Mouse (Mus musculus): ENCODE results near the gene Rac1. TPM values are rescaled to one million over a fixed set of nuclear protein-coding genes. Genes with fewer than 3 reads are reported as not detected.
A peak's percentile ranks its signal among the peaks of the same experiment; 100 is the strongest.

The Rac1 gene
- polyA plus RNA-seq, 1 experiment from 2014 or later, result 162 TPM

GRCm38 (mm10) chr5:143475153-143475844, 52.5 kb downstream of the Rac1 start:
- Histone ChIP-seq H3K27me3 (ENCODE audit: insufficient read depth, low read length) (no peaks in the 10 kb centered on the region), H3K4me1 (ENCODE audit: insufficient read depth) (no peaks in the 10 kb centered on the region), H3K36me3 (replicated peaks; ENCODE audit: insufficient read depth, low read length) (peaks cover 31% of the 10 kb centered on the region), H3K27ac (ENCODE audit: low read depth) (peak overlapping the region; percentile 23; the same call in 1 of the 2 replicates), H3K4me3 (ENCODE audit: low read depth, low read length) (no peak overlapping the region), H3K4me2 (ENCODE audit: low read depth, low read length) (no peak overlapping the region), H3K9me3 (ENCODE audit: low read length) (no peaks in the 10 kb centered on the region), H3K9ac (replicated peaks) (no peak overlapping the region)
- DNase-seq (no peak), ATAC-seq (peak; percentile 63)
- WGBS (ENCODE audit: insufficient replicate concordance), result 72% methylated on average over 20 of the region's 20 CpGs
- TF ChIP-seq EP300 (IDR thresholded peaks at IDR 0.05; ENCODE audit: low read depth), result no peak
- TF ChIP-seq CTCF (IDR thresholded peaks at IDR 0.05; ENCODE audit: low read depth), result no peak

GRCm38 (mm10) chr5:143471953-143472618, 55.8 kb downstream of the Rac1 start:
- Histone ChIP-seq H3K36me3 (replicated peaks; ENCODE audit: insufficient read depth, low read length) (peaks cover 37% of the 10 kb centered on the region), H3K27me3 (ENCODE audit: insufficient read depth, low read length) (no peaks in the 10 kb centered on the region), H3K9ac (replicated peaks) (no peak overlapping the region), H3K4me1 (ENCODE audit: insufficient read depth) (no peaks in the 10 kb centered on the region), H3K4me3 (ENCODE audit: low read depth, low read length) (no peak overlapping the region), H3K4me2 (ENCODE audit: low read depth, low read length) (no peak overlapping the region), H3K9me3 (ENCODE audit: low read length) (no peaks in the 10 kb centered on the region), H3K27ac (ENCODE audit: low read depth) (0 out of 2 replicates have a peak overlapping the region, but pooled peaks have one; percentile 18)
- no peak for ATAC-seq
- no peak for TF ChIP-seq EP300 (IDR thresholded peaks at IDR 0.05; ENCODE audit: low read depth)
- DNase-seq, result peak; percentile 11
- 77% methylated on average over 9 of the region's 9 CpGs for WGBS (ENCODE audit: insufficient replicate concordance)

DNA sequence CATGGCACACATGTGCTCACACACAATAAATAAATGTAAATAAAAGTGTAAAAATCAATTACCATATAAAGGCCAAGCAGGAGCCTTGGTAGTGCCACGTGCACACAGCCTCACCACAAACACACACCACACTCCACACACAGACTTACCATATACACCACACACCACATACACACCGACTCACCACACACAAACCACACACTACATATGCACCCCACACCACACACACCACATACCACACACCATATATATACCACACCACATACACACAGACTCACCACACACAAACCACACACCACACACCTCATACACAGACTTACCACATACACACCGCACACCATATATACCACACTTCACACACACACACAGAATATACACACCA, 56.7 kb downstream of the Rac1 start:
- no peaks in the 10 kb centered on the region for H3K27me3 ChIP-seq (ENCODE audit: insufficient read depth, low read length)
- H3K4me1 ChIP-seq (ENCODE audit: insufficient read depth), result 0 out of 2 replicates have a peak, but pooled peaks cover 3% of the 10 kb centered on the region
- no peaks in the 10 kb centered on the region for H3K9me3 ChIP-seq (ENCODE audit: low read length)
- H3K27ac ChIP-seq (ENCODE audit: low read depth), result peak overlapping the region; percentile 26
- TF ChIP-seq EP300 (IDR thresholded peaks at IDR 0.05; ENCODE audit: low read depth) (no peak), CTCF (IDR thresholded peaks at IDR 0.05; ENCODE audit: low read depth) (no peak)
- H3K9ac ChIP-seq (replicated peaks), result no peak overlapping the region
- DNase-seq, result no peak
- peaks cover 36% of the 10 kb centered on the region for H3K36me3 ChIP-seq (replicated peaks; ENCODE audit: insufficient read depth, low read length)
- H3K4me3 ChIP-seq (ENCODE audit: low read depth, low read length), result no peak overlapping the region
- 54% methylated on average over 3 of the region's 3 CpGs for WGBS (ENCODE audit: insufficient replicate concordance)
- no peak for ATAC-seq
- H3K4me2 ChIP-seq (ENCODE audit: low read depth, low read length), result no peak overlapping the region

DNA sequence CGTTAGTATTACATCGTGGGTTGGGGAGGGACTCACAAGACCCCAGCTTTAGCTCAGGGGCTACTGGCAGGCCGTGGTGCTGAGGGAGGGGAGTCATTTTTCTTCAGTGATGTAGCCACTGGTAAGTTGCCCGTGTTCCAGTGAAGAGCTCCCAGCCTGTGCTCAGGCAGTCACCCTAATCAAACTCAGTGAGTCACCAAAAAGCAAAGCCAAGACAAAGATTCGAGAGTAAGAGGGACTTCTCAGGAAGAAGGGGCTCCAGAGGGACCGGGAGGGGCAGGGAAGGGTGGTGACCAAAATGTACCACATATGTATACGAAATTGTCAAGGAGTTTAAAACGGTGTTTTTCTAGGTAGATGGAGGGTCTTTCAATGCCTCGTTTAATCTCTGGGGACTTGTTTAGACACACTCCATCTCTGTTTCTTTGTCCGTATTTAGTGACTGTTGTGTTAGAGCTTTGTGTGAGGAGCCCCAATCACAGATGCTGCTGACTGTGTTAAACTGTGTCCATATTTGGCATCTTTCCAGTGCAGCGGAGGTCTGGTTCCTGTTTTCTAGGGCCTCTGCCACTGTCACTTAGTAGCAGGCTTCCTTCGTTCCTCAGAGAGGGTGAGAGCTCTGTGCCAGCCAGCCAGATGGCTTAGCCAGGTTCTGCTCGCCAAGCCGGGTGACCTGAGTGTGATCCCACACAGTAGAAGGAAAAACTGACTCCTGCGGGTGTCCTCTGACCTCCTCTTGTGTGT, 57.2 kb downstream of the Rac1 start:
- 41% methylated on average over 15 of the region's 15 CpGs for WGBS (ENCODE audit: insufficient replicate concordance)
- Histone ChIP-seq H3K27me3 (ENCODE audit: insufficient read depth, low read length) (no peaks in the 10 kb centered on the region), H3K4me1 (ENCODE audit: insufficient read depth) (peaks cover 9% of the 10 kb centered on the region; the same call in 1 of the 2 replicates), H3K36me3 (replicated peaks; ENCODE audit: insufficient read depth, low read length) (peaks cover 34% of the 10 kb centered on the region), H3K9ac (replicated peaks) (no peak overlapping the region), H3K27ac (ENCODE audit: low read depth) (peak overlapping the region; percentile 26), H3K4me2 (ENCODE audit: low read depth, low read length) (no peak overlapping the region), H3K4me3 (ENCODE audit: low read depth, low read length) (no peak overlapping the region), H3K9me3 (ENCODE audit: low read length) (no peaks in the 10 kb centered on the region)
- peak; percentile 49 for ATAC-seq
- TF ChIP-seq EP300 (IDR thresholded peaks at IDR 0.05; ENCODE audit: low read depth) (no peak), CTCF (IDR thresholded peaks at IDR 0.05; ENCODE audit: low read depth) (no peak)
- peak; percentile 62 for DNase-seq

- ATAC-seq (no peak), DNase-seq (peak; percentile 5)
- H3K27ac ChIP-seq (ENCODE audit: low read depth), result no peak overlapping the region
- no peak overlapping the region for H3K4me3 ChIP-seq (ENCODE audit: low read depth, low read length)
- H3K4me2 ChIP-seq (ENCODE audit: low read depth, low read length), result no peak overlapping the region
- H3K9me3 ChIP-seq (ENCODE audit: low read length), result no peaks in the 10 kb centered on the region
- no peak for TF ChIP-seq EP300 (IDR thresholded peaks at IDR 0.05; ENCODE audit: low read depth)
- no peak for TF ChIP-seq CTCF (IDR thresholded peaks at IDR 0.05; ENCODE audit: low read depth)
- H3K9ac ChIP-seq (replicated peaks), result no peak overlapping the region
- 83% methylated on average over 8 of the region's 8 CpGs for WGBS (ENCODE audit: insufficient replicate concordance)
- H3K36me3 ChIP-seq (replicated peaks; ENCODE audit: insufficient read depth, low read length), result peaks cover 27% of the 10 kb centered on the region
- peaks cover 18% of the 10 kb centered on the region for H3K4me1 ChIP-seq (ENCODE audit: insufficient read depth)
- H3K27me3 ChIP-seq (ENCODE audit: insufficient read depth, low read length), result no peaks in the 10 kb centered on the region
Observed at GRCm38 (mm10) chr5:143469628-143470027, 58.2 kb downstream of the Rac1 start.

- 91% methylated on average over 6 of the region's 6 CpGs for WGBS (ENCODE audit: insufficient replicate concordance)
- Histone ChIP-seq H3K9me3 (ENCODE audit: low read length) (no peaks in the 10 kb centered on the region), H3K4me3 (ENCODE audit: low read depth, low read length) (no peak overlapping the region), H3K27me3 (ENCODE audit: insufficient read depth, low read length) (no peaks in the 10 kb centered on the region), H3K36me3 (replicated peaks; ENCODE audit: insufficient read depth, low read length) (peaks cover 17% of the 10 kb centered on the region; the same call in 1 of the 2 replicates), H3K4me2 (ENCODE audit: low read depth, low read length) (no peak overlapping the region), H3K27ac (ENCODE audit: low read depth) (no peak overlapping the region), H3K4me1 (ENCODE audit: insufficient read depth) (peaks cover 21% of the 10 kb centered on the region), H3K9ac (replicated peaks) (no peak overlapping the region)
- no peak for TF ChIP-seq EP300 (IDR thresholded peaks at IDR 0.05; ENCODE audit: low read depth)
- TF ChIP-seq CTCF (IDR thresholded peaks at IDR 0.05; ENCODE audit: low read depth), result no peak
- ATAC-seq (no peak), DNase-seq (peak; percentile 5)
Observed at GRCm38 (mm10) chr5:143467931-143468330, 59.9 kb downstream of the Rac1 start.
